Mouse (Mus musculus) 3T3-L1 (cell line): ENCODE measurements around the gene Zfp69.

Source experiments
- DNase-seq: peaks from one replicate; pipeline ENCODE4 v3.0.0-alpha.2; 2015; ENCODE audit warnings: low read depth, low spot score

Gene Zfp69

DNA sequence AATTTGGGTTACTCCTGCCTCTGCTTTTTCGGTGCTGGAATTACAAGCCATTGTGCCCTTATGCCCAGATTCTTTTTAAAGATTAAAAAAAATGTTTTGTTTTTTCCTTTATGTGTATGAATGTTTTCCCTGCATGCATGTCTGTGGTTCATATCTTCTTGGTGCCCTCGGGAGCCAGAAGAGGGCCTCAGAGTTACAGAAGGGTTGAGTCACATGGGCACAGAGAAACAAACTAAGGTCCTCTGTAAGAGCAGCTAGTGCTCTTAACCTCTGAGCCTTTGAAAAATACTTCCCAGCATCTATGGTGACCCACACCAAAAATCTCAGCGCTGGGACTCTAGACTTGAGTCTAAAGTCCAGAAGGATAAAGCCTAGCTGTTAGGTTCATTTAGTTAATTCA, 26.1 kb downstream of the Zfp69 start:
- DNase-seq, result peak; percentile 80

DNA sequence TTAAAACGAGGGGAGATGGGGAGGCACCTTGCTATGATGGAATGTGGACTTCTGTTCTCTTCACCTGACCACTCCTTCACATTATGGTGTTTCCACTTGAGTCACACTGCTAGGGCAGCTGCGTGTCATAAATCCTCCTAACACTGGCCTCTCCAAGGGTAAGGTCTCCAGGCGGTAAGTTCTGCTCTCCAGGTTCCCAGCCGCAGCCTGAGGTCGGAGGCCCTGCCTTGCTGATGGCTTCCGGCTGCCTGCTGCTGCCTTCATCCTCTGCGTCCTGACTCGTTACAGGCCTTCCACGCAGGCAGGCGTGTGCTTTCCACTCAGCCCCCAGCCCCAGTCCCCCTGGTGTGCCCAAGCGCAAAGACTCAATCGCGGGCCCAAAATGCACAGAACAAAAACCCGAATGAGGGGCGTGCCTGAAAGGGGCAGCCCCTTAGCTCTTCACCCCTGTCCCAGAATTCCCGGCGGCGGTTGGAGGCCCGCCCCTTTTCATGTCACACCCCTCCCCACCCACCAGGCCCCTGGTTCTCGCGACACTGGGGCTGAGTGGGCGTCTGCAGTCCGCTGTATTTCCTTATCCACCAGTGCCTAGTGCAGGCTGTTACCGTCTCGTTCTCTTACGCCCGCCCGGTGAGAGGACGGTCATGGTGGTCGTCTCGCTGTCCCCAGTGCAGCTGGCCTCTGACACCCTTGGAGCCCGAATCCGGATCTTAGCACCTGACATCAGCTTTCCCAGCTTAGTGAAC, 26.8 kb downstream of the Zfp69 start, which contains the start of gene Exo5:
TSS of gene Exo5 (minus strand) at position 464 of the 746 bp plus-strand sequence.
- peak; percentile 94 for DNase-seq

GRCm38 (mm10) chr4:120921461-120921860, 30.0 kb downstream of the Zfp69 start:
- no peak for DNase-seq

GRCm38 (mm10) chr4:120914501-120914900, 37.0 kb downstream of the Zfp69 start:
- DNase-seq, result no peak

GRCm38 (mm10) chr4:120913861-120914260, 37.6 kb downstream of the Zfp69 start:
- no peak for DNase-seq

DNA sequence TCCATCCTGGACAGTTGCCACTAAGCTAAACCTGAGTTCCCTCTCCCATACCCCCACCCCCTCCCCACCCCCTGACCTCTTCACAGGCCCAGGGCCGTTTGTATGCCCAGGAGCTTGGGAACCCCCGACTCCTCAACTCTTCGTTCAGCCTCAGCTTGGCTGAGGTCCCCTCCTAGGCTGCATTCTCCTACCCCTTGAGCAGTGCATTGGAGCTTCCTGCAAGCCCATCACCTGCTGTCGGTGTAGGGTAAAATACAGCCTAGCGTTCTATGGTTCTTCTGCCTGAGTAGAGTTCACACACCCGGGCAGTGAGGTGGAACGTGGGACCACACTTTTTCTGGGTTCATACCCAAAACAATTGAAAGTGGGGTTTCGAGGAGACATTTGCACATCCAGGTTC, 38.1 kb downstream of the Zfp69 start:
- DNase-seq, result no peak

- no peak for DNase-seq
These were observed 38.6 kb downstream of the Zfp69 start for GRCm38 (mm10) chr4:120912866-120913265.

- DNase-seq, result no peak
These were observed 40.4 kb downstream of the Zfp69 start for GRCm38 (mm10) chr4:120911086-120911485.

DNA sequence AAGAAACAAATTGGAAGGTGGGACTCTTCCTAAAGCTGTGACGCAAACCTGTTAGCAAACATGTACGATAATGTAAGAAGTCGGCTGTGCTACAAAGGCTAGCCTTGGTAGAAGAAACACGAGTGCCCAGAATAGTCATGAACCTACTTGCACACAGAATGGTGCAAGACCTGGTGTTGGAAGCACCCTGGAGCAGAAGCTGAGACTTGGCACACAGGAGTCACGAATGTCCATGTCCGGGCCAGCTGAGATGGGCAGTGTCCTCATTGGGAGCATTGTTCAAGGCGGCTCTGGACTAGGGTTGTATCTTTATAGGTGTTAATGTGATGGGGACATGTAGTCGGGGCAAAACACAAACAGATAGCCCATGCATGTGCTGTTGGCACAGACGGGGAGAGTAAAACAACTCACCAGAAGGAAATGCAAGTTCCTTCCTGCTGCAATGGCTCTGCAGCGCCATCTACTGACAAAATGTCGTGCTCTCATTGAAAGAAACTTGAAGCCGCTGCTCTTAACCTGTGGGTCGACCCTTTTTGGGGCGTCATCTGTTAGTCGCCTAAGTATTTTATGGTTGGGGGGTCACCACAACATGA, 41.8 kb downstream of the Zfp69 start:
- peak; percentile 84 for DNase-seq

DNA sequence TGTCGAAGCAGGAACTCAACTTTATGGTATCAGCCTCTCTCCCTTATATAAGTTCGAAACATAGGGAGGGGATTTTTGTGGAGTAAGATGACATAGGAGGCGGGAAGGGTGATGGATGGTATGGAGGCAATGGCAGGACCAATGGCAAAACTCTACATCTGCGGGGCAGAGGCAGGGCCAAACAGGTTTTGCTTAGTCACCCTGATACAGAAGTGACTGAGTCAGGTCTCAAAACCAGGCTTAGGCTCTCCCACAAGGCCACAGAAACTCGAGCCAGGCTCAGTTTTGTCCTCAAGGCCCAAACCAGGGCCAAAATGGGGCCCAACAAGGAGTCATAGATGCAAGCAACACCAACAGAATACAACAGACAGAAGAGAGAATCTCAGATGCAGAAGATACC, 45.9 kb downstream of the Zfp69 start:
- DNase-seq, result peak; percentile 54

DNA sequence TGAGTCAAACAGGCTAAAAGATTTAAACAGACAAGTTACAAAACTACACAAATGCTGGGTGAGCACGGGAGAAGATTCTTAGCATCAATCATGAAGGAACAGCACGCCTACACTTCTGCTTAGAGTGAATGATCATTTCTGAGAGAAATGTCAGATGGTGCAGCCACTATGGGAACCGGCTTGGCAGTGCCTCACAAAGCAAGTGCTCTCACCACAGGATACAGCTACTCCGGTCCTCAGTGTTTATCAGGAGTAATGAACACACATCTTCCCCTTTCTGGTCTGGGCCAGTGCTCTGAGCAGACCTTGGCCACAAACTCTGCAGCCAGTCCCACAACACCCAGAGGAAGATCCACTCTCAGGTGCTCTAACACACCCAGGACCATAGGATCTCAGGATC, 47.0 kb downstream of the Zfp69 start:
- DNase-seq, result no peak

- no peak for DNase-seq
These were observed 55.5 kb downstream of the Zfp69 start for GRCm38 (mm10) chr4:120895810-120896584.

- no peak for DNase-seq
These were observed 56.3 kb downstream of the Zfp69 start for GRCm38 (mm10) chr4:120895226-120895625.

DNA sequence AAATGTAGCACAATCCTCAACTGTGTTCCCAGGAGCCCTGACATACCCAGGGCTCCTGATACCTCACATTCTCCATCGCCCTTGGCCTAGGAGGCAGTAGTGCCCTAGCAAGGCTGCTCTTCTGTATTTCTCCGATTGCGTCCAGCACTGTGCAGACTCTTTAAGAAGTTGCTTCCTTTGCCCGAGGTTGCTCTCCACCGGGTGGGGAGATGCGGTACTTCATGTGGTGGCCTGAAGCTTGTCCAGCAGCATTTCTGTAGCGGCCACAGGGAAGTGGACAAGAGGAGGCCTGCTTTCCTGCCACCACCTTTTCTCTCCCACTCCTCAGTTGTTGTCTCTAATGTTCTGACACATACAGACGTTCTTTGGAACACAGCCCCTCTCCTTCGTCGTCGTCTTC, 56.9 kb downstream of the Zfp69 start:
- no peak for DNase-seq

GRCm38 (mm10) chr4:120893656-120894401, 57.7 kb downstream of the Zfp69 start:
- peak; percentile 39 for DNase-seq

GRCm38 (mm10) chr4:120892516-120892915, 59.0 kb downstream of the Zfp69 start:
- no peak for DNase-seq

DNA sequence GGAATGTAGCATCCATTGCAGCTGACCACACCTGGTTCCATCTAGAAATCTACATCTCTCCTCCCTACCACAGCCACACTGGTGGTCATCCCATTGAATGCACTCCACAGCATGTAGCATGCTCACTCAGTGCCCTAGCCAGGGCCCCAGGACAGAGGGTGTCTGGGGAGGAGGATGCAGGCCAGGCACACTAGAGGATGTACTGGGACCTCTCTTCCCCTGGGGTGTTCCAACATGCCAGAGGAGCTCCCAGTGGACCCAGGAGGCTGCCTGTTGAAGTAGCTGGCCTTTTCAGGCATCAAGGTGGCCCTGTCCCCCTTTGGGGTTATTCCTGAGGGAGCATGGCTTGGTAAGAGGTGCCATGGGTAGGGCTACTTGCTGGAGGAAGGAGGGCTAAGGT, 59.5 kb downstream of the Zfp69 start:
- no peak for DNase-seq

DNA sequence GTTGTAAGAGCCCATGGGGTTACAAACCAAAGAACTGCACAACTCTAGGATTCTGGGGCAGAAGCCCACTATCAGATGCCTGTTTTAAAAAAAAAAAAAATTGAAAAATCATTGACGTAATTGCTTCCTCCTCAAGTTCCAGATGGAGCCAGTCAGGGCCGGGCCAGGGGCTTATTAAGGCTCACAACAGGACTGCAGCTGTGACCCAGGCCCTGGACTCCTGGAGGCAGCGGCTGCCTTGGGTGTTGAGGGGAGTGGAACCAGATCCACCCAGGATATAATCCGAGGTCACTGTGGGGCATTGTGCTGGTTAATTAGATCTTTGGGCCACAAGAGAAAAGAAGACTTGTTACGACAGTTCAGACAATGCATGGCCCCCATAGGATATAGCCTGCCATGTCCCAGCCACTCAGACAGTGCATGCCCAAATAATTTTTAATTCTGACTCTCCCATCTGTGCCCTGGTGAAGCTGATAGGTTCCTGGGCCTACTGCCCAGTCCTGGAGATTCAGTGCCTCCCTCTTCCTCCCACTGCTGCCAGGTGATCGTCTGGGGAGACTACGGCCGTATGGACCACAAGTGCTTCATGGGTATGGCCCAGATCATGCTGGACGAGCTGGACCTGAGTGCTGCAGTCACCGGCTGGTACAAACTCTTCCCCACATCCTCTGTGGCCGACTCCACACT, 60.6 kb downstream of the Zfp69 start:
- no peak for DNase-seq

- DNase-seq, result no peak
These were observed 62.6 kb downstream of the Zfp69 start for GRCm38 (mm10) chr4:120888884-120889283.

DNA sequence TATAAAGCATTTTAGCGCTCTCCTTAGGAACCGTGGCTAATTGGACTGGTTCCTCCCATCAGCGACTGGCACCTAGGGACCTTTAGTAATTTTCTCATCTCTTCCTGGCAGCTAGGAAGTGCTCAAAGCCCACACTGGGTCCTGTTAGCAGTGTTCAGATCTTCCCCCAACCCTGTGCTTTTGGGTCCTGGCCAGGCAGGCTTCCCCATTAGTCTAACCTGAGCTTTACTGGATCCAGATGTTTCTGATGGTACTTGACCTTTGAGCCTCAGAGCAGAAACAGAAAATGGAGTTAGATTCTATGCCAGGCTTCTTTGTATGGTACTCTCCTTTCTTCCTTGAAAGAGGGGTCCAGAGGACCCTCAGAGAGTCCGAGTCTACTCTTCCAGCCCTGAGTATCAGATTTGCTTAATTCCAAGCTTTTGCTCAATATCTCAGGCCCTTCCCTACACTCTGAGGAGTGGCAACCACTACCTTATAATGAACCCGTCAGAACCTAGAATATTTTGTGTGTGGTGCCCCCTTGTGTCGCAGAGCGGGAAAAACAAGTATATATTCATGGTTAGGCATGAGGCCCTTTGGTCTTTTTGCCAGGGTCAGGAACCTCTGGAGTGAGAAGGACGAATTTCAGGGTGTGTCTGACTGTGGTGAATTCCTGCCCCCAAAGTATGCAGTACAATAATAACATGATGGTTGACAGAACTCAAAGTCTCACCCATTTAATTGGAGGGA, 64.0 kb downstream of the Zfp69 start:
- peak; percentile 65 for DNase-seq

- no peak for DNase-seq
These were observed 64.7 kb downstream of the Zfp69 start for GRCm38 (mm10) chr4:120886811-120887210.
